Mouse (Mus musculus) stomach, embryonic 16.5 days (tissue): Measurements from ENCODE around the gene Srrd. TPM values are rescaled to one million over a fixed set of nuclear protein-coding genes. Genes with fewer than 3 reads are reported as not detected.
"Not testable (repeated sequence)": the region's sequence is repeated elsewhere in the genome, so short reads cannot be mapped to it uniquely, and the experiment has no call there.

Source experiments
- ATAC-seq: fragments of 200-750 bp; cut with Nextera tagmentation; 2 replicates; pipeline ENCODE4 v1.8.0; 2017; ENCODE audit warnings: moderate number of reproducible peaks, moderate TSS enrichment; ENCODE audit not compliant: insufficient read depth, low FRiP score
- H3K27ac ChIP-seq: fragments of 300-500 bp; sonication (generic); 2 replicates; pipeline ENCODE4 v1.5.1; 2014; ENCODE audit warnings: low read length
- H3K27me3 ChIP-seq: fragments of 300-500 bp; sonication (generic); 2 replicates; pipeline ENCODE4 v1.6.1; 2014; ENCODE audit warnings: low read length, control low read depth, mixed read lengths; ENCODE audit not compliant: control insufficient read depth, insufficient read depth
- H3K36me3 ChIP-seq: fragments of 300-500 bp; sonication (generic); 2 replicates; pipeline ENCODE4 v1.6.1; 2014; ENCODE audit warnings: low read length; ENCODE audit not compliant: control insufficient read depth, insufficient read depth
- H3K4me1 ChIP-seq: fragments of 300-500 bp; sonication (generic); 2 replicates; pipeline ENCODE4 v1.6.1; 2014; ENCODE audit warnings: low read length, control low read depth, mixed read lengths; ENCODE audit not compliant: control insufficient read depth, insufficient read depth
- H3K4me2 ChIP-seq: fragments of 300-500 bp; sonication (generic); 2 replicates; pipeline ENCODE4 v1.6.1; 2014; ENCODE audit warnings: low read depth, low read length, mixed read lengths
- H3K4me3 ChIP-seq: fragments of 300-500 bp; sonication (generic); replicated peaks from 2 replicates; pipeline ENCODE4 v1.5.1; 2014; ENCODE audit warnings: mild to moderate bottlenecking, low read length
- H3K9ac ChIP-seq: fragments of 300-500 bp; sonication (generic); 2 replicates; pipeline ENCODE4 v1.6.1; 2014; ENCODE audit warnings: low read length
- H3K9me3 ChIP-seq: fragments of 300-500 bp; sonication (generic); replicated peaks from 2 replicates; pipeline ENCODE4 v1.6.1; 2016; ENCODE audit warnings: low read length, control low read depth; ENCODE audit not compliant: control insufficient read depth
- WGBS: fragments of 180-500 bp; shearing (Covaris S2); extraction: QIAGEN DNeasy Blood & Tissue Kit; methylation state at CpG from one replicate; pipeline ENCODE4 v1.1.7; 2014; 5-methylcytosine and 5-hydroxymethylcytosine counted together
- polyA plus RNA-seq: library from polyadenylated mRNA; unstranded; fragments of >200 nt; fragmentation: Nextera tagmentation; extraction: Ambion mirVana; gene quantifications from 2 replicates; pipeline ENCODE4 v1.2.1, GENCODE M21; 2015

The Srrd gene
- polyA plus RNA-seq, 1 experiment from 2014 or later, result 30.2 TPM

DNA sequence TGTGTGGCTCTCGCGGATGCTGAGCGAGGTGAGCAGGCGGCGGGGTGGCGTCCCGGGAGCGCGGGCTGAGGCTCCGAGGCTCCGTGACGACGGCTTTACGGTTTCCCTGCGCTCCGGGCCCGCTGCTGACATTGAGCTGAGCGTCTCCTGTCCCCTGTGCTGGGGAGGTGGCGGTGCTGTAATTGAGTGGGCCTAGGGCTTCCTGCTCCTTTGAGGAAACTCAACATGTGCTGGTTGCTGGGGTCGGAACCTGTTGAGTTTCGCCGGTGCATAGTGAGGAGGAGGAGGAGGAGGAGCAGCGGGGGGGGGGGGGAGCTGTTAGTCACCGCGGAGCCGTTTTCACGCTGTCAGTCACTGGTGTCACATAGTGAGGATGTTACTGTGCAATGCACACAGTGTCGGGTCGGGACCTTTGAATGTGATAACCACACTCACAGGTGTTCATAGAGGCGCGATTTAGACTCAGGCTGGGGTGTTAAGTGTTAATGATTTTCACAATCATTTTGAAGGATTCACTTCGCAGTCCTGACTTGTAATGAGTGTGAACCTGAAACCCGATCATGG lies 16.3 kb downstream of the Srrd start:
- ATAC-seq, result peak; percentile 7; the same call in 1 of the 2 replicates
- Histone ChIP-seq H3K36me3 (peaks cover 22% of the 10 kb centered on the region), H3K4me2 (peak overlapping the region; percentile 80), H3K4me3 (peak overlapping the region; percentile 90), H3K27me3 (no peaks in the 10 kb centered on the region), H3K9me3 (no peaks in the 10 kb centered on the region), H3K9ac (peak overlapping the region; percentile 80), H3K27ac (no peak overlapping the region), H3K4me1 (peaks cover 11% of the 10 kb centered on the region)
- WGBS, result 1% methylated on average over 32 of the region's 33 CpGs

DNA sequence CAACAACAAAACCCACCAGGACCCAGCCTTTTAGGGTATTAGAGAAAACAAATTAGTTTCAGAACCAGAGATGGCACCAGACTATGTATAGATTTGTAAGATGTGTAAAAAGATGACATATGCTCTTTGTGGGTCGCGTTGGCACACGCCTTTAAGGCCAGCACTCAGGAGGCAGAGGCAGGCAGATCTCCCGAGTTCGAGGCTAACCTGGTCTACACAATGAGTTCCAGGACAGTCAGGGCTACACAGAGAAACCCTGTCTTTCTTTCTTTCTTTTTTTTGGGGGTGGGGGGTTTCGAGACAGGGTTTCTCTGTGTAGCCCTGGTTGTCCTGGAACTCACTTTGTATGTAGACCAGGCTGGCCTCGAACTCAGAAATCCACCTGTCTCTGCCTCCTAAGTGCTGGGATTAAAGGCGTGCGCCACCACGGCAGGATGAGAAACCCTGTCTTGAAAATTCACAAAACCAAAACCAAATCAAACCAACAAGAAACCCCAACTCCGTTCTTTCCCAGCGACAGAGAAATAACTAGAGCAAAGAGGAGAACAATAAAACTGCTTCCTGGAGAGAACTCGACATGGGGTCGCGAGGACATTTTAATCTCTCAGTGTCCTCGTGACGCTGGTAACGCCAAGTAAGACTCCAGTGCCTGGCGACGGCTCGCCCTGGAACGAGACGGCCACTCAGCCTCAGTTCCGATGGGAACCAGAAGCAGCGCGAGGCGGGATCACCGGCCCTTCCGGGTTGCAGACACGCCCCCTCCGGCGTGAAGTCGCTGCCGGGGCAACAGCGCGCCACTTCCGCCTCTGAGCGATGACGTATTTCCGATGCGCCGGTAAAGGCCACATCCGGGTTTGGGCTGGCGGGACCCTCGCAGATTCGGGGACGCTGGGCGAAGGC lies 17.0 kb downstream of the Srrd start, which contains the start of gene Tfip11:
TSS of gene Tfip11 (plus strand) at position 813 of the 900 bp plus-strand sequence.
- Histone ChIP-seq H3K27ac (peak within 1 kb of the TSS; percentile 86), H3K4me1 (peaks cover 11% of the 10 kb centered on the region), H3K27me3 (no peaks in the 10 kb centered on the region), H3K9me3 (no peaks in the 10 kb centered on the region), H3K4me3 (peak within 1 kb of the TSS; percentile 90), H3K4me2 (peak within 1 kb of the TSS; percentile 80), H3K9ac (peak within 1 kb of the TSS; percentile 80), H3K36me3 (peaks cover 15% of the 10 kb centered on the region)
- WGBS, result 7% methylated on average over 48 of the region's 48 CpGs
- peak; percentile 88 for ATAC-seq

DNA sequence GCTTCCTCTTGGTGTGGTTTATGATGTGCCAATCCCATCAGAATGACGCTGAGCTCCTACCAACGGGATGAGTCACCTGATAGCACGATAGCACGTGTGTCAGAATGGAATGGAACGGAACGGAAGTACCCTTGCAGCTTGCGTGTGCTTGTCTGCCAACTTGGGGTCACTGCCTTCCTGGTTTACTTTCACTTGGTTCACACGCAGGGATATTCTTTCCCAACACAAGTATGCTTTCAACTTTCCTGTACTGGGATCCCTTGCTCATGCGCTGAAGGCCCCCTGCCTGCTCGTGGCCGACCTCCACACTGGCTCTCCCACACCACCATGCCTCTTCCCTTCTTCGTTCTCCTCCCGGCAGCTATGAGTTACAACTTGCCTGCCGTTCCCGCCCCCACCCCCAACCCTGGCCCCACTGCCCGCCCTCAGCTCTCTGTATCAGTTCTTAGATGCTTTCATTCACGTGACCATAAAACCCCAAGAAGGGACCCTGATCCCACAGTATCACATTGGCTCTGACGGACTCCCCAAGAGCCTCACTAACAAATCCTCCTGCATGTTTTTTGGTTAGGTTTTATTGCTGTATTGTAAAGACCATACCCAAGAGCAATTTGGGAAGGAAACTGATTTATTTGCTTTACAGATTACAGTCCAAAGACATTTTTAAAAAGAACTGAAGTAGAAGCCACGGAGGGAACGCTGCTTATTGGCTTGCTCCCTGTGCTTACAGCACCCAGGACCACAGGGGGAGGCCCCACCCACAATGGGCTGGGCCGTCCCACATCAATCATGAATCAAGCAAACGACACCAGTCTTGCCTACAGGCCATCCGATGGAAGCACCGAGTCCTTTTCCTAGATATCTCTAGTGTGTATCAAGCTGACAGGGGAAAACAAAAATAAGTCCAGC lies 17.9 kb downstream of the Srrd start:
- H3K4me3 ChIP-seq, result peak overlapping the region; percentile 90
- ATAC-seq, result peak; percentile 78; the same call in 1 of the 2 replicates
- H3K9ac ChIP-seq, result peak overlapping the region; percentile 56
- H3K4me2 ChIP-seq, result peak overlapping the region; percentile 74
- H3K4me1 ChIP-seq, result peaks cover 11% of the 10 kb centered on the region
- H3K9me3 ChIP-seq, result no peaks in the 10 kb centered on the region
- peak overlapping the region; percentile 86 for H3K27ac ChIP-seq
- WGBS, result 18% methylated on average over 24 of the region's 24 CpGs
- no peaks in the 10 kb centered on the region for H3K27me3 ChIP-seq
- peaks cover 7% of the 10 kb centered on the region for H3K36me3 ChIP-seq

DNA sequence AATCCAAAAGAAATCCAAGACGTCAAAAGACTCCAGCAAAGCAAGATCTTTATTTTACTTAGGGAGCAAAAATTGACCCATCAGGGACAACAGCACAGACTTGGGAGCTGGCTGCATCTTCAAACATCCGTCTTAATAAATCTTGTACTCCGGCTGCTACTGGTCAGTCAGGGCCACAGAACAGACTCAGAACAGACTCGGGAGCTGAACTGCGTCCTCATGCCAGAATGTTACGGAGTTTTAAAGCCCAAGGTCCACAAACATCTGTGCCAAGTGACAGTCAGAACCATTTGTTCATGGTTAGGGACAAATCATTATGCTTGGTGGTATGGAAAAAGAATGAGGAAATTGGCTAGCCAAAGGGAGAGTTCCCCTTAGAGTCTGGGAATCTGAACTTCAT lies 19.6 kb downstream of the Srrd start:
- no peak for ATAC-seq
- WGBS, result 76% methylated on average over 6 of the region's 6 CpGs
- H3K4me2 ChIP-seq, result no peak overlapping the region
- no peaks in the 10 kb centered on the region for H3K9me3 ChIP-seq
- H3K27me3 ChIP-seq, result no peaks in the 10 kb centered on the region
- H3K36me3 ChIP-seq, result no peaks in the 10 kb centered on the region
- no peak overlapping the region for H3K4me3 ChIP-seq
- H3K4me1 ChIP-seq, result peaks cover 11% of the 10 kb centered on the region
- no peak overlapping the region for H3K27ac ChIP-seq
- H3K9ac ChIP-seq, result no peak overlapping the region

DNA sequence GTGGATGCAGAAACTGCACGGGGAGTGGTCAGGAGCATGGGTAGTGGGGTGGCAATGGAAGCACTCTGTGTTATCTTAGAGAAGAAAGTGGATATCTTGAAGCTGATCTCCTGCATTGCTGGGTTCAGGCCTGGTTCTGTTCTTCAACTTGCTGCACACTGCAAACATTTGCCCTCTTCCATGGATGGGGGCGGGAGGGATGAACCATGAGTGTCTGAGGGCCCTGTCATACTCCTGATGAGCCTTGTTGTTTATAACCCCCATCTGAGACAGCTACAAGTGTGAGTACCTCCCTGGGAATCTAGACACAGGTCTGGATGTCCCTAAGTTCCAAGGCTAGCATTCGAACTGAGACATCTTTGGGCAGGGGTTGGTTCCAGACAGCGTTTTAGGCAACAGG lies 21.5 kb downstream of the Srrd start:
- H3K4me1 ChIP-seq, result peaks cover 5% of the 10 kb centered on the region
- ATAC-seq, result no peak
- H3K4me2 ChIP-seq, result no peak overlapping the region
- H3K36me3 ChIP-seq, result no peaks in the 10 kb centered on the region
- H3K27me3 ChIP-seq, result no peaks in the 10 kb centered on the region
- WGBS, result 70% methylated on average over 4 of the region's 4 CpGs
- H3K9ac ChIP-seq, result no peak overlapping the region
- H3K27ac ChIP-seq, result no peak overlapping the region
- H3K4me3 ChIP-seq, result no peak overlapping the region
- H3K9me3 ChIP-seq, result no peaks in the 10 kb centered on the region

DNA sequence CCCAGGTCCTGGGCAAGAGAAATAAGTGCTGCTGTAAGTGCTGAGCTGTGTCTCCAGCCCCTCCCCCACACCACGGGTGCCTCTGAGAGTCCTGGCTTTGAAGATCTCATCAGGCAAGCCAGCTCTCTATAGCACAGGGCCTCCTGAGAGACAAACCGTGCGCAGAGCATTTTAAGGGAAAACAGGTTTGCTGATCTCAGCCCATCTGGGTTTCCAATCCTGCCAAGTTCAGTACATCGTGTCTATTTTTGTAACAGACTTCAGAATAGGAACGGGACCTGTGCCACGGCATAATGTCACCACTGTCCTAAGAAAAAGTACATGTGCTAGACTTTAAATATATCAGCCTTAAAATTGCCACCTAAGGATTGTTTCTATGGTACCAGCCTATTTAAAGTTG lies 21.9 kb downstream of the Srrd start:
- no peak overlapping the region for H3K4me3 ChIP-seq
- H3K36me3 ChIP-seq, result no peaks in the 10 kb centered on the region
- H3K27me3 ChIP-seq, result no peaks in the 10 kb centered on the region
- H3K4me1 ChIP-seq, result peaks cover 5% of the 10 kb centered on the region
- H3K9me3 ChIP-seq, result no peaks in the 10 kb centered on the region
- 69% methylated on average over 6 of the region's 6 CpGs for whole genome bisulfite sequencing
- H3K9ac ChIP-seq, result no peak overlapping the region
- no peak overlapping the region for H3K4me2 ChIP-seq
- ATAC-seq, result no peak
- H3K27ac ChIP-seq, result no peak overlapping the region

DNA sequence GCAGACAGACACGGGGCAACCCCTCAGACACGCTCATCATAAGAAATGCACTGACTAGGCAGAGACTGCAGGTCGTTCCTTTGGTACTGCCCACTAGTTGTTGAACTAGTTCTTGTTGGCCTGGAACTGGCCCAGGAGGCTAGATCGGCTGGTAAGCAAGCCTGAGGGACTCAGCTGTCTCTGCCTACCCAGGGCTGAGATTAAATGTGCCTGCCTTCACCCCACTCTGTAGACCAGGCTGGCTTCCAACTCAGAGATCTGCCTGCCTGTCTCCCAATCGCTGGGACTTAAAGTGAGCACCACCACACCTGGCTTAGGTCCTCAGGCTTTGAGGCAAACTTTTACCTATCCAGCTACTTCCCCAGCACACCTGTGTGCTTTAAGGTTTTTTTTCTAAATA lies 22.5 kb downstream of the Srrd start:
- no peak overlapping the region for H3K27ac ChIP-seq
- H3K27me3 ChIP-seq, result no peaks in the 10 kb centered on the region
- ATAC-seq, result no peak
- 67% methylated on average over 5 of the region's 5 CpGs for WGBS
- H3K4me1 ChIP-seq, result peaks cover 2% of the 10 kb centered on the region
- H3K4me3 ChIP-seq, result no peak overlapping the region
- H3K4me2 ChIP-seq, result no peak overlapping the region
- no peaks in the 10 kb centered on the region for H3K9me3 ChIP-seq
- H3K36me3 ChIP-seq, result peaks cover under 1% of the 10 kb centered on the region; the same call in 1 of the 2 replicates
- H3K9ac ChIP-seq, result no peak overlapping the region

DNA sequence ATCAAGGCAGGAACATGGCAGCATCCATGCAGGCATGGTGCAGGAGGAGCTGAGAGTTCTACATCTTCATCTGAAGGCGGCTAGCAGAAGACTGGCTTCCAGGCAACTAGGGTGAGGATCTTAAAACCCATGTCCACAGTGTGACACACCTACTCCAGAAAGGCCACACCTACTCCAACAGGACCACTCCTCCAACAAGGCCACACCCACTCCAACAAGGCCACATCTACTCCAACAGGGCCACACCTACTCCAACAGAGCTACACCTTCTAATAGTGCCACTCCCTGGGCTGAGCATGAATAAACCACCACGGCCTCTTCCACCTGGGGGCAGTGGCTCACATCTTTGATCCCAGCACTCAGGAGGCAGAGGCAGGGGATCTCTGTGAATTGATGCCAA lies 23.5 kb downstream of the Srrd start:
- H3K4me2 ChIP-seq, H3K27me3 ChIP-seq, H3K9ac ChIP-seq, H3K27ac ChIP-seq, H3K4me1 ChIP-seq, H3K36me3 ChIP-seq, H3K9me3 ChIP-seq, H3K4me3 ChIP-seq: not testable (repeated sequence)
- ATAC-seq, result peak; percentile 59
- WGBS, result 52% methylated on average over 2 of the region's 2 CpGs
